Mouse (Mus musculus): ENCODE data around the gene Bbs9. TPM values are rescaled to one million over a fixed set of nuclear protein-coding genes. Genes with fewer than 3 reads are reported as not detected.

Gene Bbs9
- polyA plus RNA-seq, 1 experiment = 3.3 TPM

DNA sequence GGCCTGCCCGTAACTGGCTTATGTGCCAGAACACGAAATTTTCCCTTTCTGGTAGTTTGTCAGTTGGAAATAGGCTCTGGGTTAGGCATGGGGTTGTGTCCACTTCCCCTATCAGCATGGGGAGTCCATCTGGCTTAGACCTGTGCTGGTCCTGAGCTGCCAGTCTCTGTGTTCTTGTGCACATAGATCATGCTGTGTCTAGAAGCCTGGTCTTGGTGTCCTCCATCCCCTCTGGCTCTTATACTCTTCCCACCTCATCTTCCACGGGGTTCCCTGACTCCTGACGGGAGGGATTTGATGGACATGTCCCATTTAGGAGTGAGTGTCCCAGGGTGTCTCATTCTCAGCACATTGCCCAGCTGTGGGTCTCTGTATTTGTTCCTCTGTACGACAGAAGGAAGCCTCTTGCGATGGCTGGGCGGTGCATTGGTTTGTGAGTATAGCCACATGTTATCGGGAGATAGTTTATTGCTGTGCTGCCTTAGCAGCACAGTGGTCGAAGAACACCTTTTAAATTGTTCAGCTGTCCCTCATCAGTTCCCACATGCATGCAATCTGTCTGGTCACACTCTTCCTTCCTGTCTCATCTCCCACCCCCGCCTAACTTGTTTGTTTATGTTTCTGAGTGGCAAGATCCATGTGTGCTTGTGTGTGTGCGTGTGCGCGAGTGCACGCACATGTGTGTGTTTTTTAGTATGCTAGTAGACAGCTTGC, 101.1 kb downstream of the Bbs9 start:
- TF ChIP-seq USF1 (IDR thresholded peaks at IDR 0.05; ENCODE audit: low read depth) (no peak), MAX (IDR thresholded peaks at IDR 0.05) (no peak), FOSL1 (IDR thresholded peaks at IDR 0.05; ENCODE audit: insufficient read depth, low read length, poor library complexity, severe bottlenecking) (no peak), CEBPB (IDR thresholded peaks at IDR 0.05; ENCODE audit: low read depth) (no peak), CTCF (IDR thresholded peaks at IDR 0.05; ENCODE audit: control insufficient read depth, insufficient read depth, insufficient read length) (no peak), MYOD1 (IDR thresholded peaks at IDR 0.05; ENCODE audit: control insufficient read depth, insufficient read length, low read depth) (no peak), MYOG (IDR thresholded peaks at IDR 0.05; ENCODE audit: control insufficient read depth, extremely low read depth, insufficient read length) (no peak)
- Histone ChIP-seq H3K36me3 (ENCODE audit: control insufficient read depth, insufficient read depth) (no peaks in the 10 kb centered on the region), H3K79me2 (ENCODE audit: control insufficient read depth, insufficient read depth) (no peaks in the 10 kb centered on the region)

GRCm38 (mm10) chr9:22578266-22578665, 102.8 kb downstream of the Bbs9 start:
- Histone ChIP-seq H3K36me3 (ENCODE audit: control insufficient read depth, insufficient read depth) (no peaks in the 10 kb centered on the region), H3ac (ENCODE audit: control insufficient read depth, insufficient read length, low read depth) (no peak overlapping the region), H3K27me3 (ENCODE audit: control insufficient read depth, insufficient read depth, insufficient read length) (no peaks in the 10 kb centered on the region), H3K79me3 (ENCODE audit: low read depth) (no peaks in the 10 kb centered on the region), H3K79me2 (ENCODE audit: control insufficient read depth, insufficient read depth) (no peaks in the 10 kb centered on the region), H3K4me3 (ENCODE audit: insufficient read depth, poor library complexity, severe bottlenecking) (no peak overlapping the region)
- TF ChIP-seq MYOG (IDR thresholded peaks at IDR 0.05; ENCODE audit: control insufficient read depth, extremely low read depth, insufficient read length) (no peak), MYOD1 (IDR thresholded peaks at IDR 0.05; ENCODE audit: control insufficient read depth, insufficient read length, low read depth) (no peak), USF1 (IDR thresholded peaks at IDR 0.05; ENCODE audit: low read depth) (no peak), FOSL1 (IDR thresholded peaks at IDR 0.05; ENCODE audit: insufficient read depth, low read length, poor library complexity, severe bottlenecking) (no peak), CTCF (IDR thresholded peaks at IDR 0.05; ENCODE audit: control insufficient read depth, insufficient read depth, insufficient read length) (no peak), MAX (IDR thresholded peaks at IDR 0.05) (no peak), CEBPB (IDR thresholded peaks at IDR 0.05; ENCODE audit: low read depth) (no peak)

More for the DNA sequence above, 101.1 kb downstream of the Bbs9 start:
- Histone ChIP-seq H3K27me3 (ENCODE audit: control insufficient read depth, insufficient read depth, insufficient read length) (no peaks in the 10 kb centered on the region), H3K79me3 (ENCODE audit: low read depth) (no peaks in the 10 kb centered on the region), H3K4me3 (ENCODE audit: insufficient read depth, poor library complexity, severe bottlenecking) (no peak overlapping the region), H3ac (ENCODE audit: control insufficient read depth, insufficient read length, low read depth) (no peak overlapping the region)

DNA sequence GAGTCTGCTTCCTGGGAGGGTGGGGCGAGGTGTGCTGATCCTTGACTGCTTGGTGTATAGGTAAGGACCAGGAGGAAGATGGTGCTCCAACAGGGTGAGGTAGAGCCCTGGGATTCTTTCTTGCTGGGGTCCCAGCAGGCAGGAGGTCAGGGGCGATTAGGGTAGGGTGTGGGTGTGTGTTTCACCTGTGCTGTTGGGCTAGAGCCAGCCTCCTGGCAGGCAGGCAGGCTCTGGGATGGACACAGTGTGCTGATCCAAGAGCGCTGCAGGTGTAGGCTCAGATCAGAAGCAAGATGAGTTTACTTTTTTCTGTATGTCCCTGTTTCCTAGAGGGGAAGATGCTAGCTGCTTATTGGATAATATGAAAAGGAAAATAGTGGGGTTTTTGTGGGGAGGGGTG, 108.7 kb downstream of the Bbs9 start:
- H3K4me3 ChIP-seq (ENCODE audit: insufficient read depth, poor library complexity, severe bottlenecking) = no peak overlapping the region
- H3K79me3 ChIP-seq (ENCODE audit: low read depth) = no peaks in the 10 kb centered on the region
- TF ChIP-seq FOSL1 (IDR thresholded peaks at IDR 0.05; ENCODE audit: insufficient read depth, low read length, poor library complexity, severe bottlenecking) (no peak), MAX (IDR thresholded peaks at IDR 0.05) (no peak), CEBPB (IDR thresholded peaks at IDR 0.05; ENCODE audit: low read depth) (no peak), CTCF (IDR thresholded peaks at IDR 0.05; ENCODE audit: control insufficient read depth, insufficient read depth, insufficient read length) (no peak), MYOG (IDR thresholded peaks at IDR 0.05; ENCODE audit: control insufficient read depth, extremely low read depth, insufficient read length) (no peak), MYOD1 (IDR thresholded peaks at IDR 0.05; ENCODE audit: control insufficient read depth, insufficient read length, low read depth) (no peak), USF1 (IDR thresholded peaks at IDR 0.05; ENCODE audit: low read depth) (no peak)
- H3ac ChIP-seq (ENCODE audit: control insufficient read depth, insufficient read length, low read depth) = no peak overlapping the region
- no peaks in the 10 kb centered on the region for H3K27me3 ChIP-seq (ENCODE audit: control insufficient read depth, insufficient read depth, insufficient read length)
- H3K36me3 ChIP-seq (ENCODE audit: control insufficient read depth, insufficient read depth) = no peaks in the 10 kb centered on the region
- H3K79me2 ChIP-seq (ENCODE audit: control insufficient read depth, insufficient read depth) = no peaks in the 10 kb centered on the region

GRCm38 (mm10) chr9:22593032-22593431, 117.5 kb downstream of the Bbs9 start:
- no peaks in the 10 kb centered on the region for H3K36me3 ChIP-seq (ENCODE audit: control insufficient read depth, insufficient read depth)
- no peak overlapping the region for H3K4me3 ChIP-seq (ENCODE audit: insufficient read depth, poor library complexity, severe bottlenecking)
- no peak for TF ChIP-seq USF1 (IDR thresholded peaks at IDR 0.05; ENCODE audit: low read depth)
- TF ChIP-seq MAX (IDR thresholded peaks at IDR 0.05) = no peak
- no peak for TF ChIP-seq CTCF (IDR thresholded peaks at IDR 0.05; ENCODE audit: control insufficient read depth, insufficient read depth, insufficient read length)
- no peak for TF ChIP-seq MYOD1 (IDR thresholded peaks at IDR 0.05; ENCODE audit: control insufficient read depth, insufficient read length, low read depth)
- no peak for TF ChIP-seq FOSL1 (IDR thresholded peaks at IDR 0.05; ENCODE audit: insufficient read depth, low read length, poor library complexity, severe bottlenecking)
- TF ChIP-seq MYOG (IDR thresholded peaks at IDR 0.05; ENCODE audit: control insufficient read depth, extremely low read depth, insufficient read length) = no peak
- TF ChIP-seq CEBPB (IDR thresholded peaks at IDR 0.05; ENCODE audit: low read depth) = no peak
- H3K79me3 ChIP-seq (ENCODE audit: low read depth) = no peaks in the 10 kb centered on the region
- no peaks in the 10 kb centered on the region for H3K27me3 ChIP-seq (ENCODE audit: control insufficient read depth, insufficient read depth, insufficient read length)
- no peak overlapping the region for H3ac ChIP-seq (ENCODE audit: control insufficient read depth, insufficient read length, low read depth)
- H3K79me2 ChIP-seq (ENCODE audit: control insufficient read depth, insufficient read depth) = no peaks in the 10 kb centered on the region

DNA sequence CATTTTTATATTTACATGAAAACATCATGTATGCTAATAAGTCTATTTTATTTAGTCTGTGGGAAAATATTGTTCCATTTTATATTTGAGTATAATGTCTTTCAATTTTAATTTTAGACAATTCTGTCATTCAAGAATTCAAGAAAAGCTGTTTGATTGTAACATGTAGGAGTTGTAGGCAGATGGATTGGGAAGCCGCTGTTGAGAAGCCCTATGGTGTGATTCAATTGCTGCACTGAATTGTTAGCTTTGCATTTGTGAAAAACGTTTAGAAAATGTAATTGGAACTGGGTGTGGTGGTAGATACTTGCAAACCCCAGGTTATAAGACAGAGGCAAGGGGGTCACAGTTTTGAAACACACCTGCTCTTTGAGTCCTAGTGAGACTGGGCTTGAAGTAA, 121.1 kb downstream of the Bbs9 start:
- no peak overlapping the region for H3K4me3 ChIP-seq (ENCODE audit: insufficient read depth, poor library complexity, severe bottlenecking)
- H3K36me3 ChIP-seq (ENCODE audit: control insufficient read depth, insufficient read depth) = no peaks in the 10 kb centered on the region
- H3K27me3 ChIP-seq (ENCODE audit: control insufficient read depth, insufficient read depth, insufficient read length) = no peaks in the 10 kb centered on the region
- TF ChIP-seq FOSL1 (IDR thresholded peaks at IDR 0.05; ENCODE audit: insufficient read depth, low read length, poor library complexity, severe bottlenecking) (no peak), CTCF (IDR thresholded peaks at IDR 0.05; ENCODE audit: control insufficient read depth, insufficient read depth, insufficient read length) (no peak), USF1 (IDR thresholded peaks at IDR 0.05; ENCODE audit: low read depth) (no peak), MAX (IDR thresholded peaks at IDR 0.05) (no peak), MYOG (IDR thresholded peaks at IDR 0.05; ENCODE audit: control insufficient read depth, extremely low read depth, insufficient read length) (no peak), CEBPB (IDR thresholded peaks at IDR 0.05; ENCODE audit: low read depth) (no peak), MYOD1 (IDR thresholded peaks at IDR 0.05; ENCODE audit: control insufficient read depth, insufficient read length, low read depth) (no peak)
- H3ac ChIP-seq (ENCODE audit: control insufficient read depth, insufficient read length, low read depth) = no peak overlapping the region
- no peaks in the 10 kb centered on the region for H3K79me3 ChIP-seq (ENCODE audit: low read depth)
- no peaks in the 10 kb centered on the region for H3K79me2 ChIP-seq (ENCODE audit: control insufficient read depth, insufficient read depth)
